Mouse (Mus musculus) natural killer cell, adult 2 months (primary cell): Measurements from ENCODE around the gene Carmil1.
A peak's percentile ranks its signal among the peaks of the same experiment; 100 is the strongest.

Experiments
- DNase-seq, 2 experiments: peaks; one replicate each; pipeline ENCODE4 v3.0.0; 2022; ENCODE audit warnings: low spot score in 2 of 2

Carmil1 gene

DNA sequence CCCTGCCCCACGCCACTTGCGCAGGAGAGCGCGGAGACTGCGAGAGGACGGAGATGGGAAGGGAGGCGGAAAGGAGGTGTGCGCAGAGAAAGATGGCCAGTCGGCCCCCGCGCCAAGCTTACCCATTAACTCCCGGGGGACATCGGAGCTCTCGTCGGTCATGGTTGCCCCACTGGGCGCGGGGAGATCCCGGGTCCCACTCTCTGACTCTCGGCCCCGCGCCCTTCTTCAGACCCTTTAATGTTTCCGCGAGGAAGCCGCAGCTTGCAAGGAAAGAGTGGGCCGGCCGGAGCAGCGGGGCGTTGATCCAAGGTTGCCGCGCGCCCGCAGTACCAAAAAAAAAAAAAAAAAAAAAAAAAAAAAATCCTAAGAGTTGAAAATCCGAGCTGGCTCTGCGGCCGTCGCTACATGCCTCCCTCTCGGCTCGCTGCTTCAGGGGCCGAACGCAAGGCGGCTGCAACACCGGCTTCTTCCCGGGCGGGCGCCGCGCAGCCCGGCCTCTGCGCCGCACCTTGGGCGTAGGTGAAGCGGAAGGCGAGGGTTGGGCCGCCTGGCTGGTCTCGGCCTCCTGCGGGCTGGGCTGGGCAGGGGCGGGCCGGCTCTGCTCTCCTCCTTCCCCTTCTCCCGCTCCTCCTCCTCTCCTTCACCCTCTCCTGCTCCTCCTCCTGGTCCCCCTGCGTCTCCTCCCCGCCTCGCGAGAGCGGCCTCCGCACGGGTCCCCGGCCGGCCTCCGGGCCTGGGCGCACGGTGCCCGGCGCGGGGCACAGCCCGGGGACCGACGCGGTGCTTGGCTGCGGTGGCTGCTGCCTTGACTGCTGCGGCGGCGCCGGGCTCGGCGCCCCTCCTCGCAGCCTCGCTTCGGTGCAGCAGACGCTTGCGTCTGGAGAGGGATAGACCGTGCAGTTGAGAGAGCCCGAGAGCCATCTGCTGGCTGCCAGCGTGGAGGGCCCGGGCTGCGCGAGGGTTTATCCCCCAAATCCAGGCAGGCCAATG lies at the start of gene Carmil1:
Gene Carmil1, minus strand, starts transcription at position 357 of the 993 bp plus-strand sequence.
- peak; percentile 5 to 51 for DNase-seq

GRCm38 (mm10) chr13:24330128-24330527 lies 49.5 kb upstream of the Carmil1 start:
- DNase-seq, result no peak

- no peak for DNase-seq
Measured at GRCm38 (mm10) chr13:24328036-24328817, 47.6 kb upstream of the Carmil1 start.

DNA sequence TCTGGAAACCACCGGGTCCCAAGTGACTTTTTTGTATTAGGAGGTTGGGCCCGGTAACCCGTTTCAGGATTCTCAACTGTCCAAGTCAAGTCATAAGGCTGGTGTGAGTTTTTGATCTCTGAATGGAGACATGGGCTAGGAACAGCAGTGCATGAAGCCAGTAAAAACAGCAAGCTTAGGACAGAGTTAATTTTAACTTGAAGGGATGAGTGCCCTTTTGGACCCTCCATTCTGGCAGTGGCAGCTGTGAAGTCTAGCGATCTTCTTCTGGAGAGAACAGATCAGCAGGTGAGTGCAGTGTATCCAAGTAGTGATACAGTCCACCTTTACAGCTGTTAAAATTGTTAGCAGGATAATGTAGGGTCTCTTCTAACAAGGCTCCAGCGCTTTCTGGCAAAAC lies 46.6 kb upstream of the Carmil1 start, which contains the start of gene Cmah:
Gene Cmah, plus strand, starts transcription at position 204 of the 400 bp plus-strand sequence.
- no peak for DNase-seq

DNA sequence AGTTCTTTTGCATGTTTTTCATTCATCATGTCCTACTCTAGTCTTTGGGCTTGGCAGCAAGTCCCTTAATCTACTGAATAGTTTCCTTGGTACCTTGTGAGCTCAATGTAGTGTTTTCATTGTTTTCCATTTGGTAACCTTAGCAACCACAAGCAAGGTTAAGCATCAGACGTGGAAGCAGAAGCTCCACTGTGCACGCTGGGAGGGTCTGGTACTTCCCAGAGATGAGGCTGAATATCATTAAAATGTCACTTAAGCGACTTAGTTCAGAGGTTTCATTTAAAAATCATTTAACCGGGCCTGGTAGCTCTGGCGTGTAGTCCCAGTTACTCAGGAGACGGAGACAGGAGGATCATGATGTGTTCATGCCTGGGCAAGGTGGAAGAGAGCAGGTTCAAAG lies 40.7 kb upstream of the Carmil1 start:
- DNase-seq, result no peak

DNA sequence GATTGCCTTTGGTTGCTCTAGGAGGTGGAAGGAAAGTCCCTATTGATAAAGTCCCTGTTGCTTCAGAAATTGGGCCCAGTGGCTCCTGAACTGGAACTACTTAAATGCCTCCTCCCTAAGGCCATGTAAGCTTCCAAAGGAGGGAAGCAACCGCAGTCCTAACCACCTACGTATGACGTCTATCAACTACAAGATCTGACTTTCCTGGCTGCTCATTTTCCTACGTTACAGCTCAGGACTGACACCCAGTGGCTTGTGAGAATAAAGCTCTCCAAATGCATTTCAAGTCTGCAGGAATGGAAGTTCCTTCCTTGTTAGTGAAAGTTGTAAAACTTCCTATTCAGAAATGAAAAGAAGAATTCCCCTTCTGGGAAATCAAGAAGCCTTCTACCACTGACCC lies 38.0 kb upstream of the Carmil1 start:
- no peak for DNase-seq

DNA sequence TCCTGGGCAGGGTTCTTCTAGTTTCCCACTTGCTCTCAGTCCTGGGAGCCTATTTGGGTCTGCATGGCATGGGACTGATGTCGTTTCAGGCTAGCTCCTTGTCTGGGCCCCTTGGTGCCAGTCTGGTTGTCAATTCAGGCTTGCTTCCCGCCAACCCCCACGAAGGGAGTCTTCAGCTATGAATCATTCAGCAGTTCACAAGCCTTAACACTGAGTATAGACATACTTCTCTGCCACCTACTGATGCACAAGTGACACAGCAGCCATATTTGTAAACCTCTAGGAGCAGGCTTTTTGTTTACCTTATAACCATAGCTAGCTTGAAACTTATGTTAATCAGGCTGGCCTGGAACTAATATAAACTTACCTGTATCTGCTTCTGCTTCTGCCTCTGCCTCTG lies 36.0 kb upstream of the Carmil1 start:
- DNase-seq, result no peak

GRCm38 (mm10) chr13:24311011-24311940 lies 30.7 kb upstream of the Carmil1 start:
- no peak for DNase-seq

DNA sequence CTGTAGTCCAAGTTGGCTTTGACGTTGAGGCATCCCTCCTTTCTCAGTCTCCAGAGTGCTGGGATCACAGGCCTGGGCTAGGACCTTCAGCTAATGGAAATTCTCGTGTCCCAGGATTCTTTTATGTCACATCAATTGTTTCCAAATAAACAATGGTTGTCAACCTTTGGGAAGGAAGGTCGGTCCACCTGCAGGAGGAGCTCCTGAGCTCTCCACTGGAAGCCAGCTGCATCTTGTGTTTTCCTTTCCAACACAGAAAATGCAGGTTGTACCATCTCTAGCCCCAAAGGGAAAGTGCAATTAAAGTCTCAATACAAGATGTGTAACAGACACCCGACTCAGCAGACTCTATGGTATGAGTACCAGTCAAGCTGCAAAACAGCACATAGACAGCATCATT lies 25.7 kb upstream of the Carmil1 start:
- DNase-seq, result no peak

DNA sequence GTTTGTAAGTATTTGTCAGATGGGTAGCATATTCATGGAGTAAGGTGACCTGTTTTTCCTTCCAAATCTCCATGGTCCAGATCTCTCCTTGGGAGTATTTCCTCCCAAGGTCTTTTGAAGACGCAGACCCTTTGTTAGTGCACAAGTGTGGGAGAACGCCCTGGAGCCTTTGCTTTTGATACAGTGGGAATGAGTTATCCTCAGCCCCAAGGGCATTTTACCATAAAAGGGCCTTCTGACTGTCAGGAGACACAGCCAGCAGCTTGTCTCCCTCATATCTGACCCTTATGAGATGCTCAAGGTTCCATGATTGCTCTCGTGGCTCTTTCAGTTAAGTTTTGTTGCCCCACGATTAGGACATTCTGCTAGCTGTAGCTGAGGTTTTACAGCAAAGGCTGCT lies 24.9 kb upstream of the Carmil1 start:
- no peak for DNase-seq

DNA sequence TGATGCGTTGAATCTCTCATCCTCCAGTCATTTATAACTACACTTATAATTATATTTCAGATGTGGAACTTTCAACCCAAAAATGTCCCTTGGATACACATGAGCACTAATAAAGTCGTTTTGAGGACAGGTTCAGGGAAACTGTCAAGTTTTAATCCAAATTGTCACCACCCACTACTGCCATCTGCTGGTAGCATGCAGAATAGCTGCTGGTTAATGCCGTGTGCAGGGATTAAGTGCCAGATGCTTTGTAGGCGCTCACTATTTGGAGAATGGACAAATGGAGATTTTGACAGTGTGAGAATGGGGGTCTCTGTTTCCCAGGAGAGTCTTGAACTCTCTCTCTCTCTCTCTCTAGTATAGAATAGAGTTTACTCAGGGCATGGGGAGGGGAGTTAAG lies 16.7 kb upstream of the Carmil1 start:
- DNase-seq, result peak; percentile 13 to 34

GRCm38 (mm10) chr13:24287381-24287780 lies 6.8 kb upstream of the Carmil1 start:
- DNase-seq, result no peak

GRCm38 (mm10) chr13:24279762-24280438 lies 695 bp downstream of the Carmil1 start:
- no peak for DNase-seq

DNA sequence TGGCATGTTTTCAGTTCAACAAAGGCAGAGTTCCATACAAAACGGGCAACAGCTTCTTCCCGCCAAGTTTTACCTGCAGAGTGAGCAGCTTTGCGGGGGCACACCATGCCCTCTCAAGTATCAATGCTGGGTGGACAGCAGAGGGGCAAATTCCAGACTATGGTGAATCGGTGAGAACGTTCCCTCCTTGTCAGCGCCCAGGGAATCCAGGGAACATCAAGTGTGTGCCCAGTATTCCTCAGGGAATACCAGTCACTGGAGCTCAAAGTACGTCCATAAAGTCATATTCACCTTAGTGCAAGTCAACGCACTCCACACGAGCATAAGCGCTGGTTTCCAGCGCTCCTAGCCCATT lies 1.2 kb downstream of the Carmil1 start:
- no peak for DNase-seq

DNA sequence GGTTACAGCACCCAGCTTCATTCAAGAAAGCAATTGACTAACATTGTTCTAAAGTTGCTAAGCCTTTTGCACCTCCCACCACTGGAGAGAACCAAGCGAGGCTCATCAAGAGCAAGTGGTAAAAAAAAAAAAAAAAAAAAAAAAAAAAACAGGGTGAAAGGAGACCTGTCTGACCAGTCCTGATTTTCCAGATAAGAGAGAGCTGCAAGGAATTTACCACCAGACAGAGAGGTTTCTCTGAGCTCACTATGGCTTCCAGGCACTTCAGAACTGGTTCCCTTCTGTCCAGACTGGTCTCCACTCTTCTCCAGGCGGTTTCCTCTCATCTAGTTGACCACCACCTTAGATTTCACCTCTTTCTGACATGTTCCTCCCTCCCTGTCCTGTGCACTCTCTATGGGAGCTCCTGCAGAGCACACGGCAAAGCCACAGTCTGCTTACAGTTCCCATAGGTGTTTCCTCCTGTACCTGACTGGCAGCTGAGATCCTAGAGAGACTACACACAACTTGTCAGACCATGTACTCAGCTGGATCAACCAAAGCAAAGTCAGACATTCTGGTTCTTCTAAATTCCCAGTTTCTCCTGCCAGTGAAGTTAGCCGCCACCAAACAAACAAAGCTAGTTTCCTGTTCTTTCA lies 7.7 kb downstream of the Carmil1 start:
- no peak for DNase-seq

DNA sequence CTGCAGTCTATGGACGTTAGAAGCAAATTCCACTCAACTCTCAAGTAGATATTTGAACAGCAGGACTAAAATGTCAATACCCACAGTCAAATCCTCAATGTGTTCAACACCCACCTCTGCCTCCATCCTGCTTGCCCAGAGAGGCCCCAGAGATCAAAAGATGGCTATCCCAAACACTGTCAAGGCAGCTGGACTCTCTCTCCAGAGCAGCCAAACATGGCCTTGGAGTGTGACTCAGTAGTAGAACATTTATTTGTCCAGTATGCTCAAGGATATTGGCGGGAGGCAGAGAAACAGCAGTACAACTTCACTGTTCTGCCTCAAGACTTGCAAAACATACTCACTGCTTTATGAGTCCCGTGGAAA lies 11.5 kb downstream of the Carmil1 start:
- DNase-seq, result no peak

GRCm38 (mm10) chr13:24268355-24269099 lies 12.1 kb downstream of the Carmil1 start:
- DNase-seq, result no peak

DNA sequence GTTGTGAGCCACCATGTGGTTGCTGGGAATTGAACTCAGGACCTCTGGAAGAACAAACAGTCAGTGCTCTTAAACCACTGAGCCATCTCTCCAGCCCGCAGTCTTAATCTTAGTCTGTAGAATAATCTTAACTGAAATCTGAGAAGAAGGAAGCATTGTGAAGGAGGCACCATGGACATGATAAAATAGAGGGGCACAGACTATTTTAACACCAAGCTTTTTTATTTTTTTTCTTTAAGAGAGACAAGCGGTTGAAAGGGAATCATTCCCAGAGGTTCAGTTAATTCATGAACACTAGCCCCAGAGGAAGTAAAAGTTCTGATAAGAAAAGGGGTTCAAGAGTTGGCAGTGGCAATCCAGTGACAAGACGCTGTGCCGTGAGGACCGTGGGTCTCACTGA lies 15.8 kb downstream of the Carmil1 start:
- DNase-seq, result no peak

DNA sequence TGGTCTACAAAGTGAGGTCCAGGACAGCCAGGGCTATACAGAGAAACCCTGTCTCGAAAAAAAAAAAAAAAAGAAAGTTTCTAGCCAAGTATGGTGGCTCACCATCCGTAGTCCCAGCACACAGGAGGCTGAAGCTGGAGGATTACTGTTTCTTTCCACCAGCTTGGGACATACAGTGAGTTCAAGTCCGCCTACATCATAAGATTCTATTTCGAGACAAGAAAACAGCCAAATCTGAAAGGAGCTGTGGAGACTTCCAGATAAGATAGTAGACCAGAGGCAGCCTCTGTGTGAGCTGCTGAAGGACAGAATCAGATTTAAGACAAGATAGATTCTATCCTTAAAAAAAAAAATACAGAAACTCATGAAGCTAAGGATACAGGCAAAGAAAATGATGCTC lies 17.0 kb downstream of the Carmil1 start:
- no peak for DNase-seq
